Mouse (Mus musculus) lung, postnatal 25 days (tissue): Measurements from ENCODE around the gene Fam131b.
A peak's percentile ranks its signal among the peaks of the same experiment; 100 is the strongest.

Source experiments
- DNase-seq: peaks from one replicate; pipeline ENCODE4 v3.0.0; 2022; ENCODE audit warnings: low spot score

Fam131b gene

DNA sequence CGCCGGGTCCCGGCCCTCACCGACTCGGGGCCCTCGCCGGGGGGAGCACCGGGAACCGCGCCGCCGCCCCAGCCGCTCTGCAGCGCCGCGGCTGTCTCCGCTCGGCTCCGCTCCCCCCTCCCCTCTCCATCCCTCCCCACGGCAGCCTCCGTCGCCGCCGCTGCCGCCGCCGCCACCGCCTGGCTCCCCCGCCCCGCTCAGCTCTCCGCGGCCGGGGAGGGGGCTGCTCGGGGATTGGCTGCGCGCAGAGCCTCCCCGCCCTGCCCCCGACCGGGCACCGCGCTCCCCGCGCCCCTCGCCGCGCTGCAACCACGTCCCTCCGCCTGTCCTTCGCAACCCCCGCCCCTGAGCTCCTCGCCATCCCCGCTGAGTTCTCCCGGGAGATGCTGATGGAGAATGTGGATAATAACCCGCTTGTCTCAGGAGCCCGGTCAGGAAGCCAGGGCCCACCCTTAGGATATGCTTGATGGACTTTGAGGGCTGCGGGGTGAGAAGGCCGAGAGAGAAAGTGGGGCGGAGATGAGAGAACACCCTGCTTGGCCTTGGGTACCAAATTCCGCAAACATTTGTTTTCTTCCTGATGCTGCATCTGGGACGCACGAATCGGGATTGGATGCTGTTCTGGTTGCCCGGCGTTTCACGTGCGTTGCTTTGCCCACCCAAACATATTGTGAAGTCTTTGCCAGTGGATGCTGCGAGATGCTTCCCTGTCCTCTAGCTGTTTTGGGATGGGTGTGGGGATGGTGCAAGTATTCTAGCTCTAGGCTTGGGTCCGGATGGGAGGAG, at the start of gene Fam131b:
Fam131b (minus strand) TSS at position 162 of the 786 bp plus-strand sequence.
- no peak for DNase-seq

DNA sequence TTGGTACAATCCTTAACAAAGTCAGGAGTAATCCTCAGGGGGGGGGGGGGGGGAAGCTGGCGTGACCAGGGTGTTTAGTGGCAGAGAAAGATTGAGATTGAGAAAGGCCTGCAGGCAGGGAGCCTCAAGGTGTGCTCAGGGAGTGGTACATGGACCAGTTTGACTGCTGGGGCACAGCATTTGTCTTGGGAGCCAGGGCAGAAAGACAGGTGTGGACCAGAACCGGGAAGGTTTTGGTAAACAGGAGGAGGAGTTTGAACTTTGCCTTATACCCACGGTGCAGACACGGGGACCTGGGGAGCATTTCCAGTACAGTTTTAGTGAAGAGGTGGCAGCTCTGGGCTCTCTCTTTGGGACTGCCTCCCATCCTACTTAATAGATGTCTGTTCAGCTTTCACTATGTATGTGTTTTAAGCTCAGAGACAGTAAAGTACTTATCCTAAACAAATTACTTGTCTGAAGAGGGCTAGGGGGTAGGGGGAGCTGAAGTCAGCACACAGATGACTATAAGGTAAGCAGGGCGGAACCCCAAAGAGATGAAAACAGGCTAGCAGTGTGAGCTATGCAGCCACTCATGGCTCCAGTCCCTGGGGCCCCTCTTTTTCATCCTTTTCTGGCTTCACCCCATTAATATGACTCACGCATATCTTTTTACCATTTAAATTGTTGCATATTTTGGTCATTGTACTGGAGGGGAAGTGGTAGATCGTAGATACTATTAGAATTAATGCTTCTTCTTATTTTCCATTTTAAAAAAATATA, 49.4 kb upstream of the Fam131b start:
- DNase-seq: no peak

- peak; percentile 83 for DNase-seq
Measured at GRCm38 (mm10) chr6:42372816-42373547, 48.5 kb upstream of the Fam131b start, which contains the start of gene Epha1. Epha1 (minus strand) TSS chr6:42373268.

- DNase-seq: no peak
Measured at GRCm38 (mm10) chr6:42372421-42372815, 48.0 kb upstream of the Fam131b start.

DNA sequence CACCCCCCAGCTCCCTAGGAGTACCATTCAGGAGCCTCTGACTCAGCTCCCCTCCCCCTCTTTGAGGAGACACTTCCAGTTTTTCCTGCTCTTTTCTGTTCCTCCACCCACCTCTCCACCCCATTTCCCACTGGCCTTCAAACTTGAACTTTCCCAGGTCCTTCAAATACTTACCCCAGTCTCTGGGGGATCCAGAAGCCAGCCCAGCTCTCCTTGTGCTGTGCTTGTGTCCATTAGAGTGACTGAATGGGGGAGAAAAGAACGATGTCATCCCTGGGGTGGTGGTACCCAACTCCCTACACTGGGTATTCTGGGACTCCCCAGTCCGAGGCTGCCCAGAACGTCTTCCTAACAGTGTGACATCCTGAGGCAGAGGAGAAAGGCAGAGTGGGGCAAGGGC, 47.6 kb upstream of the Fam131b start:
- DNase-seq: no peak

- DNase-seq: no peak
Measured at GRCm38 (mm10) chr6:42370630-42371363, 46.4 kb upstream of the Fam131b start.

- DNase-seq: peak; percentile 60
Measured at GRCm38 (mm10) chr6:42369870-42370269, 45.4 kb upstream of the Fam131b start.

- DNase-seq: no peak
Measured at GRCm38 (mm10) chr6:42365215-42365614, 40.8 kb upstream of the Fam131b start.

GRCm38 (mm10) chr6:42364607-42365006, 40.2 kb upstream of the Fam131b start:
- DNase-seq: no peak

GRCm38 (mm10) chr6:42364066-42364465, 39.6 kb upstream of the Fam131b start:
- no peak for DNase-seq

DNA sequence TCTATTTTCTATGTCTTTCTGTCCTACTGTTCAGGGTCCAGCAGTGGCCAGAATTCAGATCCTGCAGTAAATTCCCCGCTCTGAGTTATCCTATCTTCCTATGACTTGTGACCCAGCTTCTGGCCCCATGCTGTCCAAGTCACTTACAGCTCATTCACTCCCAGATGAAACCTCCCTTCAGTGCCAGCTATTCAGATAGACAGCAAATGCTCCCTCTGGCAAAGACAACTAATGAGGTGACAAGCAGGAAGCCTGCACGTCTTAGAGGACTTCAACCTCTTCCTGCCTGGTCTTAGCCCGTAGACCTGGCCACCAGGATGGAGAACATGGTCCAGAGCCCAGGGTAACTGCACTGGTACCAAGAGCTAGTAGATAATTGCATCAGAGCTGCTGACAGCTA, 38.5 kb upstream of the Fam131b start:
- peak; percentile 56 for DNase-seq

- DNase-seq: no peak
Measured at GRCm38 (mm10) chr6:42362497-42362896, 38.1 kb upstream of the Fam131b start.

GRCm38 (mm10) chr6:42362074-42362473, 37.6 kb upstream of the Fam131b start:
- DNase-seq: no peak

GRCm38 (mm10) chr6:42361041-42361895, 36.8 kb upstream of the Fam131b start:
- DNase-seq: no peak

DNA sequence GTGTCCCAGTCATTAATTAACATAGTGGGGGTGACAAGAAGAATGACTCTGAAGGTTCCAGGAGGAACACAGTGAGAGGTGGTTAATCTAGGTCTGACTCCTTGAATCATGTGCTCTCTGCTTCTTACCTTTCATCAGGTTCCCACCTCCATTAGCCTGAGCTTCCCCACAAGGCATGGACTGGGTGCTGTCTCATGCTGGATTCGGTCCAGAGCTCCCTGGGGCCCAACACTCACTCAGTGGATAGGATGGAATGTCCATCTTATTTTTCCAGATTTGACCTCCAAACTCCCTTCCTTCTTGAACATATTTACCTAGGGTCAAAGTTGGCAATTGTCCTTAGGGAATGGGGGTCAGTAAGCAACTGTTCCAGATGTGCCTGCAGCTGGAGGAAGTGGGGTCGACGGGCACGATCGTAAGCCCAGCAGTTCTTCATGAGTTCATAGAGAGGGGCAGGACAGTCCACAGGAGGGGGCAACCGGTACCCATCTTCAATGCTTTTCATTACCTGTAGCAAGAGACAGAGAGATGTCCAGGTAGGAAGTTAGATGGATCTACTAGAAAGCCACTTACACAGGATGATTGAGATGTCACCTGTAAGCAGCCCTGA, 35.9 kb upstream of the Fam131b start:
- DNase-seq: no peak

DNA sequence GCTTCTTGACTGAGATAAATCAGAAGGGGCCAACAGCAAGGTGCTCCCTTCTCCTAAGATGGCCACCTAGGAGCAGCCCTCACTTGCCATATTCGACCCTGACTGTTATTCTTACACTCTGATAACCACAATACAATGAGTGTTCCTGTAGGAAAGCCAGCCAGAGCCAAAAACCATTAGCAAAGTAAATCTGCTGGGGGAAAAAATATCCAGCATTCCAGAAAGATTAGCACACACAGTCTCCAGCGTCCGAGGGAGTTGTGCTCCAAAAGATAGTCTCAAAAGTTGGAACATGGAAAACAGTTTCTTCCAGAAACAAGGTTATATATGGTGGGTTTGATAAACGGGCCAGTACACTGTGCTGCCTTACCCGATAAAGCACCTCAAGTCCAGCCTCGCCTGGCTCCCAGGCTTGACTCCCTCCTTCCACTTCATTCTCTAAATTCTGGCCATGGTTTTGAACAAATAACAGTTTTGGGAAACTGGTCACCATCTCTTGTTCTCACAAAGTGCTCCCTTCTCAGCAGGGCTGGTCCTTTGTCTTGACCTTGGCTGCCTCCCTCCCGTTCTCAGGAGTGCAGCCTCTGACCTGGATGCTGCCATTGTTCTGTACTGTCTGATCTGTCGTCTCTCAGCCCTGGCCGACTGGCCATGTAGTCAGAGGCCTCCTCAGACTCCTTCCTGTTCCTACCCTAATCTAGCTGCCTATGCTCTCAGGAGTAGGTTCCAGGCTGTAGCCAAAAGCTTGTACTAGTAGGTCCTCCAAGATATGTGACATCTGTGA, 35.1 kb upstream of the Fam131b start:
- DNase-seq: no peak

- no peak for DNase-seq
Measured at GRCm38 (mm10) chr6:42358901-42359300, 34.5 kb upstream of the Fam131b start.

DNA sequence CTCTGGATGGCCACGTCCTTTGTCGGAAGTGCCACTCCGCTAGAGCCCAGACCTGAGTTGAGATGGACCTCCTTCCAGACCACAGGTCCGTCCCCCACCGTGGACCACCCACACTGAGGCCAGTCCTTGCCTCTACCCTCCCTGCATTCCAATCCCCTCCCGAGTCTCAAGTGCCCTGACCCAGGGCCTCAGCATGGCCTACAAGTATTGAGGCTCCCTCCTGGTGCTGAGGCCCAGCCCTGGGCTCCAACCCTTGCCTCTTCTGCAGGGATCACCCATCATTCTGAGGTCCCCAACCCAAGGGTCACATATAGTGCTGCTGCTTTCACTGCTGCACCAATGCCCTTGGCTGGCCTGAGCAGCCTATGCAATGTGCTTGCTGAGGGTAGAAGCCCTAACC, 33.5 kb upstream of the Fam131b start:
- DNase-seq: no peak

- no peak for DNase-seq
Measured at GRCm38 (mm10) chr6:42356913-42357312, 32.5 kb upstream of the Fam131b start.
